Mouse (Mus musculus) lung, embryonic 14.5 days (tissue): ENCODE measurements around the gene Itga3. TPM values are rescaled to one million over a fixed set of nuclear protein-coding genes. Genes with fewer than 3 reads are reported as not detected.

Source experiments
- ATAC-seq: fragments of 200-750 bp; cut with Nextera tagmentation; 2 replicates; pipeline ENCODE4 v1.8.0; 2017; ENCODE audit warnings: mild to moderate bottlenecking, moderate TSS enrichment, moderate library complexity; ENCODE audit not compliant: insufficient read depth
- DNase-seq: peaks from one replicate; pipeline ENCODE4 v3.0.0-alpha.2; 2015
- H3K27ac ChIP-seq: fragments of 300-500 bp; sonication (generic); 2 replicates; pipeline ENCODE4 v1.5.1; 2014; ENCODE audit warnings: low read depth, mild to moderate bottlenecking, moderate library complexity
- H3K27me3 ChIP-seq: fragments of 300-500 bp; sonication (generic); 2 replicates; pipeline ENCODE4 v1.6.1; 2014; ENCODE audit warnings: low read length, control low read depth; ENCODE audit not compliant: insufficient read depth
- H3K36me3 ChIP-seq: fragments of 300-500 bp; sonication (generic); 2 replicates; pipeline ENCODE4 v1.6.1; 2014; ENCODE audit warnings: control low read depth; ENCODE audit not compliant: insufficient read depth
- H3K4me1 ChIP-seq: fragments of 300-500 bp; sonication (generic); 2 replicates; pipeline ENCODE4 v1.6.1; 2014; ENCODE audit warnings: antibody characterized with exemption, control low read depth; ENCODE audit not compliant: insufficient read depth
- H3K4me2 ChIP-seq: fragments of 300-500 bp; sonication (generic); 2 replicates; pipeline ENCODE4 v1.6.1; 2014; ENCODE audit warnings: mild to moderate bottlenecking
- H3K4me3 ChIP-seq: fragments of 300-500 bp; sonication (generic); 2 replicates; pipeline ENCODE4 v1.5.1; 2014; ENCODE audit warnings: low read depth, low read length
- H3K9ac ChIP-seq: fragments of 300-500 bp; sonication (generic); 2 replicates; pipeline ENCODE4 v1.6.1; 2014
- H3K9me3 ChIP-seq: fragments of 300-500 bp; sonication (generic); 2 replicates; pipeline ENCODE4 v1.6.1; 2016; ENCODE audit warnings: low read depth, low read length, control low read depth
- CTCF ChIP-seq: IDR thresholded peaks from 2 replicates; pipeline ENCODE4 v1.5.1; 2016; ENCODE audit warnings: antibody characterized with exemption, low read depth
- WGBS: fragments of 180-500 bp; shearing (Covaris S2); extraction: QIAGEN DNeasy Blood & Tissue Kit; methylation state at CpG from one replicate; pipeline ENCODE4 v1.1.7; 2014; 5-methylcytosine and 5-hydroxymethylcytosine counted together
- polyA plus RNA-seq: library from polyadenylated mRNA; unstranded; fragments of >200 nt; fragmentation: Nextera tagmentation; extraction: Ambion mirVana; gene quantifications from 2 replicates; pipeline ENCODE4 v1.2.1, GENCODE M21; 2014

Gene Itga3
- polyA plus RNA-seq, 1 experiment from 2014 or later = 27.1 TPM

GRCm38 (mm10) chr11:95118505-95118904 lies 41.9 kb upstream of the Itga3 start:
- Histone ChIP-seq H3K27ac (no peak overlapping the region), H3K36me3 (no peaks in the 10 kb centered on the region), H3K4me2 (peak overlapping the region; percentile 23; the same call in 1 of the 2 replicates), H3K9ac (no peak overlapping the region), H3K9me3 (no peaks in the 10 kb centered on the region), H3K4me3 (no peak overlapping the region), H3K27me3 (peaks cover 55% of the 10 kb centered on the region), H3K4me1 (no peaks in the 10 kb centered on the region)
- peak; percentile 92 for DNase-seq
- 3% methylated on average over 8 of the region's 8 CpGs for WGBS
- peak; percentile 98 for TF ChIP-seq CTCF
- ATAC-seq = 0 out of 2 replicates have a peak, but pooled peaks have one; percentile 45

GRCm38 (mm10) chr11:95117030-95117429 lies 40.4 kb upstream of the Itga3 start:
- no peak overlapping the region for H3K4me3 ChIP-seq
- TF ChIP-seq CTCF = peak; percentile 99
- H3K4me1 ChIP-seq = no peaks in the 10 kb centered on the region
- no peak overlapping the region for H3K9ac ChIP-seq
- no peaks in the 10 kb centered on the region for H3K9me3 ChIP-seq
- H3K36me3 ChIP-seq = no peaks in the 10 kb centered on the region
- DNase-seq (peak; percentile 94), ATAC-seq (peak; percentile 53)
- no peak overlapping the region for H3K4me2 ChIP-seq
- peaks cover 41% of the 10 kb centered on the region for H3K27me3 ChIP-seq
- WGBS = 2% methylated on average over 6 of the region's 6 CpGs
- H3K27ac ChIP-seq = no peak overlapping the region

GRCm38 (mm10) chr11:95110081-95110480 lies 33.5 kb upstream of the Itga3 start:
- H3K9ac ChIP-seq = no peak overlapping the region
- no peak overlapping the region for H3K4me2 ChIP-seq
- no peak for DNase-seq
- peaks cover 7% of the 10 kb centered on the region; the same call in 1 of the 2 replicates for H3K4me1 ChIP-seq
- TF ChIP-seq CTCF = no peak
- no peaks in the 10 kb centered on the region for H3K9me3 ChIP-seq
- 82% methylated on average over 7 of the region's 7 CpGs for WGBS
- no peaks in the 10 kb centered on the region for H3K36me3 ChIP-seq
- no peak overlapping the region for H3K27ac ChIP-seq
- H3K4me3 ChIP-seq = no peak overlapping the region
- H3K27me3 ChIP-seq = no peaks in the 10 kb centered on the region
- ATAC-seq = no peak

GRCm38 (mm10) chr11:95109000-95109399 lies 32.4 kb upstream of the Itga3 start:
- no peak for DNase-seq
- Histone ChIP-seq H3K4me3 (no peak overlapping the region), H3K36me3 (no peaks in the 10 kb centered on the region), H3K9me3 (no peaks in the 10 kb centered on the region), H3K27ac (no peak overlapping the region), H3K4me1 (peaks cover 16% of the 10 kb centered on the region; the same call in 1 of the 2 replicates), H3K4me2 (no peak overlapping the region), H3K9ac (no peak overlapping the region), H3K27me3 (no peaks in the 10 kb centered on the region)
- TF ChIP-seq CTCF = no peak
- WGBS = 88% methylated on average over 2 of the region's 2 CpGs
- no peak for ATAC-seq

- WGBS = 31% methylated on average over 23 of the region's 23 CpGs
- Histone ChIP-seq H3K9me3 (no peaks in the 10 kb centered on the region), H3K9ac (no peak overlapping the region), H3K4me3 (no peak overlapping the region), H3K27ac (no peak overlapping the region), H3K36me3 (no peaks in the 10 kb centered on the region), H3K4me1 (peaks cover 16% of the 10 kb centered on the region; the same call in 1 of the 2 replicates), H3K27me3 (no peaks in the 10 kb centered on the region), H3K4me2 (peak overlapping the region; percentile 13; the same call in 1 of the 2 replicates)
- DNase-seq (peak; percentile 90), ATAC-seq (peak; percentile 39; the same call in 1 of the 2 replicates)
- TF ChIP-seq CTCF = peak; percentile 97
Measured at GRCm38 (mm10) chr11:95106440-95107236, 30.0 kb upstream of the Itga3 start.

- H3K4me2 ChIP-seq = peak overlapping the region; percentile 57
- no peaks in the 10 kb centered on the region for H3K36me3 ChIP-seq
- 1% methylated on average over 25 of the region's 25 CpGs for WGBS
- TF ChIP-seq CTCF = 0 out of 2 replicates have a peak, but pooled peaks have one; percentile 2
- H3K9me3 ChIP-seq = no peaks in the 10 kb centered on the region
- H3K4me1 ChIP-seq = peaks cover 16% of the 10 kb centered on the region; the same call in 1 of the 2 replicates
- H3K27me3 ChIP-seq = no peaks in the 10 kb centered on the region
- H3K27ac ChIP-seq = peak overlapping the region; percentile 64
- DNase-seq = peak; percentile 75
- ATAC-seq = peak; percentile 39; the same call in 1 of the 2 replicates
- H3K4me3 ChIP-seq = peak overlapping the region; percentile 24
- H3K9ac ChIP-seq = peak overlapping the region; percentile 27; the same call in 1 of the 2 replicates
Measured at GRCm38 (mm10) chr11:95105274-95105874, 28.8 kb upstream of the Itga3 start.

- WGBS = 30% methylated on average over 6 of the region's 6 CpGs
- ATAC-seq (no peak), DNase-seq (no peak)
- H3K9me3 ChIP-seq = no peaks in the 10 kb centered on the region
- H3K36me3 ChIP-seq = no peaks in the 10 kb centered on the region
- H3K9ac ChIP-seq = no peak overlapping the region
- peaks cover 16% of the 10 kb centered on the region; the same call in 1 of the 2 replicates for H3K4me1 ChIP-seq
- 0 out of 2 replicates have a peak overlapping the region, but pooled peaks have one; percentile 1 for H3K4me3 ChIP-seq
- TF ChIP-seq CTCF = no peak
- H3K27ac ChIP-seq = peak overlapping the region; percentile 49; the same call in 1 of the 2 replicates
- peak overlapping the region; percentile 57; the same call in 1 of the 2 replicates for H3K4me2 ChIP-seq
- H3K27me3 ChIP-seq = no peaks in the 10 kb centered on the region
Measured at GRCm38 (mm10) chr11:95104266-95104665, 27.7 kb upstream of the Itga3 start.
